Mouse (Mus musculus) embryonic fibroblast, embryonic 13.5 days (primary cell): Measurements from ENCODE around the gene Rabif.

Source experiments
- CTCF ChIP-seq: IDR thresholded peaks from 2 replicates; pipeline ENCODE4 v1.5.1; 2011; ENCODE audit warnings: mild to moderate bottlenecking, control low read depth, low read length, moderate library complexity, borderline replicate concordance; ENCODE audit not compliant: insufficient read depth
- POLR2A ChIP-seq: IDR thresholded peaks from 2 replicates; pipeline ENCODE4 v1.6.1; 2011; ENCODE audit warnings: low read depth, mild to moderate bottlenecking, control low read depth, low read length, moderate library complexity

GRCm38 (mm10) chr1:134510018-134510417 lies 15.6 kb downstream of the Rabif start:
- TF ChIP-seq CTCF, result no peak
- no peak for TF ChIP-seq POLR2A
